Mouse (Mus musculus) lung, postnatal 0 days (tissue): ENCODE measurements around the gene Stradb. TPM values are rescaled to one million over a fixed set of nuclear protein-coding genes. Genes with fewer than 3 reads are reported as not detected.

Experiments
- ATAC-seq: fragments of 200-750 bp; cut with Nextera tagmentation; 2 replicates; pipeline ENCODE4 v1.8.0; 2017; ENCODE audit warnings: moderate library complexity
- DNase-seq: peaks from one replicate; pipeline ENCODE4 v3.0.0-alpha.2; 2016; ENCODE audit warnings: low spot score
- H3K27ac ChIP-seq: fragments of 300-500 bp; sonication (generic); 2 replicates; pipeline ENCODE4 v1.5.1; 2014; ENCODE audit warnings: antibody characterized with exemption, mild to moderate bottlenecking, low read length, mixed read lengths
- H3K27me3 ChIP-seq: fragments of 300-500 bp; sonication (generic); replicated peaks from 2 replicates; pipeline ENCODE4 v1.6.1; 2014; ENCODE audit warnings: low read length, mixed read lengths; ENCODE audit not compliant: insufficient read depth
- H3K36me3 ChIP-seq: fragments of 300-500 bp; sonication (generic); 2 replicates; pipeline ENCODE4 v1.6.1; 2014; ENCODE audit warnings: low read length, mixed read lengths; ENCODE audit not compliant: insufficient read depth
- H3K4me1 ChIP-seq: fragments of 300-500 bp; sonication (generic); 2 replicates; pipeline ENCODE4 v1.6.1; 2014; ENCODE audit warnings: antibody characterized with exemption, low read depth, low read length, mixed read lengths; ENCODE audit not compliant: insufficient read depth
- H3K4me2 ChIP-seq: fragments of 300-500 bp; sonication (generic); replicated peaks from 2 replicates; pipeline ENCODE4 v1.6.1; 2014; ENCODE audit warnings: low read depth, mild to moderate bottlenecking, low read length, moderate library complexity, mixed read lengths
- H3K4me3 ChIP-seq: fragments of 300-500 bp; sonication (generic); 2 replicates; pipeline ENCODE4 v1.5.1; 2014; ENCODE audit warnings: low read depth, low read length
- H3K9ac ChIP-seq: fragments of 300-500 bp; sonication (generic); replicated peaks from 2 replicates; pipeline ENCODE4 v1.6.1; 2014; ENCODE audit warnings: low read depth, mild to moderate bottlenecking
- H3K9me3 ChIP-seq: fragments of 300-500 bp; sonication (generic); 2 replicates; pipeline ENCODE4 v1.6.1; 2016; ENCODE audit warnings: low read length, mixed read lengths
- CTCF ChIP-seq: IDR thresholded peaks from 2 replicates; pipeline ENCODE4 v1.5.1; 2016; ENCODE audit warnings: antibody characterized with exemption, mild to moderate bottlenecking
- EP300 ChIP-seq: IDR thresholded peaks from 2 replicates; pipeline ENCODE4 v1.6.1; 2016; ENCODE audit warnings: antibody characterized with exemption, mild to moderate bottlenecking, control low read depth
- WGBS: fragments of 180-500 bp; shearing (Covaris S2); extraction: QIAGEN DNeasy Blood & Tissue Kit; methylation state at CpG from one replicate; pipeline ENCODE4 v1.1.7; 2014; 5-methylcytosine and 5-hydroxymethylcytosine counted together
- polyA plus RNA-seq: library from polyadenylated mRNA; unstranded; fragments of >200 nt; fragmentation: Nextera tagmentation; extraction: Ambion mirVana; gene quantifications from 2 replicates; pipeline ENCODE4 v1.2.1, GENCODE M21; 2015

Gene Stradb
- polyA plus RNA-seq, 1 experiment from 2014 or later = 21.6 TPM

DNA sequence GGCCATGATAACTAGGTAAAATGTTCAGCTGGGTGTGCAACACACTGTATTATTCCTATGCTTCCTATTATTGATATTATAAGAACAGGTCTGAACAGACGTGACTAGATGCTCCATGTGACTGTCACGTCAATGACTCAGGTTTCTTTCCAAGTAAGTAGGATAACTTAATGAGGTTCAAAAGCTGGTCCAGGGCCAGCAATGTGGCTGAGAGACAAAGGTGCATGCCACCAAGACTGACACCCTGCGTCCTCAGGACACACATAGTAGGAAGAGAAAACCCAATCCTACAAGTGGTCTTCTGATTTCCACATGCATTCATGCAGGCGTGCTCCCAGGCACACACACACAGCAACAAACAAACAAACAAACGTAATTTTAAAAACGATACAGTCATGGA, 2.2 kb upstream of the Stradb start:
- H3K36me3 ChIP-seq = no peaks in the 10 kb centered on the region
- H3K4me2 ChIP-seq = no peak overlapping the region
- DNase-seq (no peak), ATAC-seq (no peak)
- no peak overlapping the region for H3K27ac ChIP-seq
- WGBS = 90% methylated on average over 6 of the region's 6 CpGs
- no peak overlapping the region for H3K9ac ChIP-seq
- TF ChIP-seq CTCF (no peak), EP300 (no peak)
- H3K4me3 ChIP-seq = no peak overlapping the region
- no peaks in the 10 kb centered on the region for H3K9me3 ChIP-seq
- peaks cover 5% of the 10 kb centered on the region; the same call in 1 of the 2 replicates for H3K4me1 ChIP-seq
- H3K27me3 ChIP-seq = no peaks in the 10 kb centered on the region

- TF ChIP-seq CTCF = 0 out of 2 replicates have a peak, but pooled peaks have one; percentile 8
- TF ChIP-seq EP300 = no peak
- Histone ChIP-seq H3K4me3 (peak overlapping the region; percentile 78), H3K9ac (peak overlapping the region; percentile 61), H3K4me1 (peaks cover 5% of the 10 kb centered on the region; the same call in 1 of the 2 replicates), H3K9me3 (no peaks in the 10 kb centered on the region), H3K27me3 (no peaks in the 10 kb centered on the region), H3K27ac (peak overlapping the region; percentile 86), H3K4me2 (peak overlapping the region; percentile 77), H3K36me3 (no peaks in the 10 kb centered on the region)
- DNase-seq (peak; percentile 76), ATAC-seq (peak; percentile 18; the same call in 1 of the 2 replicates)
- WGBS = under 1% methylated on average over 28 of the region's 28 CpGs
Observed at GRCm38 (mm10) chr1:58972851-58973365, 414 bp upstream of the Stradb start.

DNA sequence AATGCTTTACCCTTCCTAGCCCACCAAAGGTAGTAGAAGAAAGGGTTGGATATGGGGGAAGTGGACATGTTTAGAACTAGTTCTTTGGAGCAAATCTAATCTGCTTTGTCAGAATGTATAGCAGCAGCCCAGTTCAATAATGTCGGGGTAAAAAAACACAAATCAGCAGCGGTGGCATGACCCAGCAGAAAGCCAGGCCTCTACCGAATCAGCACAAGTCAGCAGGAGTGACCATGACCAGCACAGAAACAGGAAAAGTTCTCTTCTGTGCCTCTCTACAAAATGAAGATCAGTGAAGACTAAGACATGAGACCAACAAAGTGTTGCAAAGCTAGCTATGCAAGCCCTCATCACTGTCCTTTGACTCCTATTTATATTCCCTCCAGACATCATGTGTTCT, 9.0 kb downstream of the Stradb start:
- TF ChIP-seq CTCF = no peak
- no peak for TF ChIP-seq EP300
- no peak for ATAC-seq
- H3K27me3 ChIP-seq = no peaks in the 10 kb centered on the region

DNA sequence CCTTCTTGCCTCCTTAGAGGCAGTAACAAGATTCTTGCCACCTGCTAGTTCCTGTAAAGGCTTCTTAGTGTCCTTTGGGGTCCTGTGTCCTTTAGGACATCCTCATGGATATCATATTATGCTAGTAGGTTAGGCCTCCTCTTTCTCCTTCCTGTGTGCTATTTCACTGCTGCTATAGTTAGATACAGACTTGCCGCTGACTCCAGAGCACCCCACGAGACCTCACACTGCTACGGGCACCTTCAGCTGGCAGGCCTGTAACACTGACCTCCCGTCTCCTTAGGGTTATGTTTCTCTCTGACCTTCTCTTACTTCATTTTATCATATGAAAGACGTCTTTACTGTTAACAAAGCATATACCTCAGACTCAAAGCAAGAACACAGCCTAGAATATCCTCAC, 11.3 kb downstream of the Stradb start:
- Histone ChIP-seq H3K4me1 (no peaks in the 10 kb centered on the region), H3K27me3 (no peaks in the 10 kb centered on the region), H3K27ac (no peak overlapping the region), H3K9me3 (no peaks in the 10 kb centered on the region), H3K4me2 (no peak overlapping the region), H3K36me3 (peaks cover 31% of the 10 kb centered on the region), H3K4me3 (no peak overlapping the region), H3K9ac (no peak overlapping the region)
- DNase-seq (no peak), ATAC-seq (no peak)
- TF ChIP-seq EP300 = no peak
- TF ChIP-seq CTCF = no peak
- 83% methylated on average over 5 of the region's 5 CpGs for WGBS

More for the DNA sequence above, 9.0 kb downstream of the Stradb start:
- Histone ChIP-seq H3K4me2 (no peak overlapping the region), H3K9me3 (no peaks in the 10 kb centered on the region), H3K27ac (no peak overlapping the region), H3K36me3 (peaks cover 32% of the 10 kb centered on the region), H3K4me3 (no peak overlapping the region), H3K9ac (no peak overlapping the region), H3K4me1 (no peaks in the 10 kb centered on the region)
- DNase-seq = no peak
- WGBS = 84% methylated on average over 3 of the region's 3 CpGs

DNA sequence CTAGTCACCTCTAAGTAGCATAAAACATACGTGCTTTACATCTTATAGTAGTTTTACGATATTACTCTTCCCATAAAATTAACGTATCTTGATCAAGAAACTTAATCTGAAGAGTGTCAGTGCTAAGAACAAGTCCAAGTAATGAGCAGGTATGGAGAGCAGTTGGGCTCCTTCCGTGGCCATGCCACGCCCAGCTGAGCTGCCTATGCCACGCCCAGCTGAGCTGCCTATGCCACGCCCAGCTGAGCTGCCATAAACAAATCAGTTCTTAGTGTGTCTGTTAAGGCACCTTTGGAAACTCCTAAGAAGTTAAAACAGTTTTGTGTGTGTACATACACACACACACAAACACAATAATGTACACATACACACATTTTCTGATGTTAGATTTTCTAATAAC, 19.8 kb downstream of the Stradb start:
- no peak overlapping the region for H3K9ac ChIP-seq
- peaks cover 7% of the 10 kb centered on the region; the same call in 1 of the 2 replicates for H3K36me3 ChIP-seq
- no peaks in the 10 kb centered on the region for H3K4me1 ChIP-seq
- TF ChIP-seq CTCF (no peak), EP300 (no peak)
- H3K27ac ChIP-seq = no peak overlapping the region
- no peak for DNase-seq
- ATAC-seq = no peak
- H3K4me3 ChIP-seq = no peak overlapping the region
- no peak overlapping the region for H3K4me2 ChIP-seq
- 80% methylated on average over 7 of the region's 7 CpGs for WGBS
- no peaks in the 10 kb centered on the region for H3K9me3 ChIP-seq
- H3K27me3 ChIP-seq = no peaks in the 10 kb centered on the region

GRCm38 (mm10) chr1:58993723-58994122, 20.4 kb downstream of the Stradb start:
- Histone ChIP-seq H3K36me3 (peaks cover 7% of the 10 kb centered on the region; the same call in 1 of the 2 replicates), H3K9ac (no peak overlapping the region), H3K4me1 (no peaks in the 10 kb centered on the region), H3K4me2 (no peak overlapping the region), H3K9me3 (no peaks in the 10 kb centered on the region), H3K27ac (no peak overlapping the region), H3K4me3 (no peak overlapping the region), H3K27me3 (no peaks in the 10 kb centered on the region)
- no peak for DNase-seq
- TF ChIP-seq EP300 (no peak), CTCF (peak; percentile 44)
- 6% methylated on average over 1 of the region's 1 CpGs for WGBS
- ATAC-seq = no peak
